Mouse (Mus musculus): ENCODE measurements around the gene Nsd1. TPM values are rescaled to one million over a fixed set of nuclear protein-coding genes. Genes with fewer than 3 reads are reported as not detected.

The Nsd1 gene
- polyA plus RNA-seq, 1 experiment from 2014 or later: 61.7 TPM

DNA sequence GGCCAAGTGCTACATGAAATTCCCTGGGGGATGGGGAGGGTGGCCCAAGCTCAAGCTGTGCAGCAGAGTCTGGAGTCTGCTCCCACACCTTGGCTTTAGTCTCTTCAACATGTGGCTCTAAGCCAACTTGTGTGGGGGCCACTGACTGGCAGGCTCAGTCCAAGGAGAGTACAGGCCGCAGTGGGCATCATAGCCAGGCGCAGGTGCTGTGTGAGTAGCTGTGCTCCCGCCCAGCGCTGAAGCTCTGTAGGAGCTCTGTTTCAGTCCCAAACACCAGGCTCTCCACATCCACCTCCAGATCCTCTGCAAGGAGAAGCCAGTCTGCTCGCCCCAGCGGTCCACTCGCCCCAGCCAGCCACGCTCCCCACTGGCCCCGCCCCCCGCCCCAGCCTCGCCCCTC is 116.0 kb downstream of the Nsd1 start:
- peaks cover 31% of the 10 kb centered on the region for H3K36me3 ChIP-seq
- WGBS: 67% methylated on average over 11 of the region's 11 CpGs
- no peak overlapping the region for H3K4me2 ChIP-seq
- ATAC-seq (ENCODE audit: borderline replicate concordance, extremely low read depth, low FRiP score, low TSS enrichment): no peak
- no peaks in the 10 kb centered on the region for H3K9me3 ChIP-seq
- no peak overlapping the region for H3K27ac ChIP-seq
- H3K4me3 ChIP-seq: no peak overlapping the region
- H3K4me1 ChIP-seq: peaks cover 56% of the 10 kb centered on the region
- no peaks in the 10 kb centered on the region for H3K27me3 ChIP-seq
- no peak overlapping the region for H3K9ac ChIP-seq

DNA sequence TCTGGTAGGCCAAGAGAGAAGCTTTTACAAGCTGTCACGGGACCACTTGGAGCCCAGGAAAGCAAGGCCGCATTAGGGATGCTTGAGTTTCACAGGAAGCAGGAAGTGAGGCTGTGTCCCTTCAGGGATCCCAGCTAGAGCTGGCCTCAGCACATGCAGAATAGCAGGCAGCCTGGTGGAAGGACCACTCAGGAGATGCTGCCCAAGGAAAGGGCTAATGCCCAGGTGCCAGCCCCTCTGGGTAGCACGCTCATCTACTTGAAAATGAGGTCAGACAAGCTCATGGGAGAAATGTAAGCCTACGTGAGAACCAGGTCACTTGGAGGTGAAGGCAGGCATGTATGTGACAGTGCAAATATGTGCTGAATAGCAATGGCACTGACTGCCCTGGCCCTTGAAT is 117.6 kb downstream of the Nsd1 start:
- no peak for ATAC-seq (ENCODE audit: borderline replicate concordance, extremely low read depth, low FRiP score, low TSS enrichment)
- H3K27me3 ChIP-seq: no peaks in the 10 kb centered on the region
- peaks cover 31% of the 10 kb centered on the region for H3K36me3 ChIP-seq
- H3K4me2 ChIP-seq: peak overlapping the region; percentile 91; the same call in 1 of the 2 replicates
- no peak overlapping the region for H3K4me3 ChIP-seq
- WGBS: 44% methylated on average over 4 of the region's 4 CpGs
- peaks cover 55% of the 10 kb centered on the region for H3K4me1 ChIP-seq
- 0 out of 2 replicates have a peak overlapping the region, but pooled peaks have one; percentile 29 for H3K27ac ChIP-seq
- H3K9ac ChIP-seq: no peak overlapping the region
- H3K9me3 ChIP-seq: no peaks in the 10 kb centered on the region

DNA sequence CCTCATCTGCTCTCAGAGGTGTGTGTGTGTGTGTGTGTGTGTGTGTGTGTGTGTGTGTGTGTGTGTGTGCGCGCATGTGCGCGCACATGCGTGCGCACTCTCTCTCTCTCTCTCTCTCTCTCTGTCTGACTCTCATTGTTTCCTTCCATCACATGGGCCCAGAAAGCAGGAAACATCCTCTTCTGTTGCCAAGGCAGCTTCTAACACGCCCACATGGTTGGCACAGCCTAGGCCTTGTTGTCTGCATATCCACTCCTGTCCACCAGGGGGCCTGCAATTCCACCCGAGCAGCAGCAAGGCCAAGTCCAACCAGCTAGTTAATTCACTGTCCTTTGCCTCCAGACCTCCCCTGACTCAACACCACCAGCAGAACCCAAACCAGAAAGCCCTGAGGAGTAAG is 118.1 kb downstream of the Nsd1 start:
- Histone ChIP-seq H3K36me3 (peaks cover 31% of the 10 kb centered on the region), H3K27ac (0 out of 2 replicates have a peak overlapping the region, but pooled peaks have one; percentile 29), H3K27me3 (no peaks in the 10 kb centered on the region), H3K4me3 (peak overlapping the region; percentile 78), H3K4me2 (peak overlapping the region; percentile 91), H3K9ac (no peak overlapping the region), H3K4me1 (peaks cover 53% of the 10 kb centered on the region), H3K9me3 (no peaks in the 10 kb centered on the region)
- no peak for ATAC-seq (ENCODE audit: borderline replicate concordance, extremely low read depth, low FRiP score, low TSS enrichment)
- 47% methylated on average over 8 of the region's 8 CpGs for WGBS

DNA sequence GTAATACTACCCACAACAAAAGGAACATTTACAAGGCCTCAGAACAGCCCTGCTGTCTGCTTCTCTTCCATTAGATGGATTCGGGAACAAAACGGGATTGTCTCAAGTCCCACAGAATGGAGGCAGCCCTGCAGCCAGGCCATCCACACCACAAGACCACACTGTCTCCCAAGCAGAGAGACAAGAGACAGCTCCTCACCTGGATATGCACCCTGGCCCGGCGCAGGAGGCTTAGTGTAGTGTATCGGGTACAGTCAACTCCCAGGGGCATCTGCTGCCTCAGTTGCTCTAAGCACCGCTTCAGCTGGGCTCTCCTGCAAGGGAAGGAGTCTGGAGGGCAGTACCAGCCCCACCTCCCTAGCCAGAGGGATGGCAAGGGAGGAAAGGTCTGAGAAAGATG is 118.6 kb downstream of the Nsd1 start:
- Histone ChIP-seq H3K9me3 (no peaks in the 10 kb centered on the region), H3K4me3 (peak overlapping the region; percentile 78), H3K27me3 (no peaks in the 10 kb centered on the region), H3K4me2 (peak overlapping the region; percentile 91), H3K9ac (peak overlapping the region; percentile 78), H3K4me1 (peaks cover 48% of the 10 kb centered on the region), H3K36me3 (peaks cover 30% of the 10 kb centered on the region), H3K27ac (no peak overlapping the region)
- WGBS: 84% methylated on average over 6 of the region's 6 CpGs
- no peak for ATAC-seq (ENCODE audit: borderline replicate concordance, extremely low read depth, low FRiP score, low TSS enrichment)

DNA sequence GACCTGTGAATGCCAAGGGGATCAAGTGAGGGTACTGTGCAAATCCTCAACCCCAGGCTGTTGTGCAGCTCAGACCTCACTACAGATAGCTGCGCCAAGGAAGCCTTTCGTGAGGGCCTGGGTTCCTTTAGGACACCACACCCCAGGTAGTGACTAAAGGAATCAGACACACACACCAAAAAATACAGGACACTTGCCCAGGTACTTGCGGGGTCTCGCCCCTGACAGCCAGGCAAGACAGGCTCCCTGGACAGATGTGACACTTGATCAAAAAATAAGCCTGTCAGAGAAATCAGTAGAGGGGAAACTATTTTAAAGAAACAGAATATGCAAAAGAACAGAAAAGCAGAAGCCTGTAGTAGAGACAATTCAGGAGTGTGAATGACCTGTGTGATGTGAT is 119.1 kb downstream of the Nsd1 start:
- 83% methylated on average over 4 of the region's 4 CpGs for WGBS
- peaks cover 25% of the 10 kb centered on the region for H3K36me3 ChIP-seq
- no peak for ATAC-seq (ENCODE audit: borderline replicate concordance, extremely low read depth, low FRiP score, low TSS enrichment)
- H3K27ac ChIP-seq: no peak overlapping the region; the same call in 1 of the 2 replicates
- H3K4me2 ChIP-seq: peak overlapping the region; percentile 91
- H3K4me1 ChIP-seq: peaks cover 43% of the 10 kb centered on the region
- peak overlapping the region; percentile 78 for H3K9ac ChIP-seq
- no peaks in the 10 kb centered on the region for H3K9me3 ChIP-seq
- peak overlapping the region; percentile 78 for H3K4me3 ChIP-seq
- H3K27me3 ChIP-seq: no peaks in the 10 kb centered on the region

DNA sequence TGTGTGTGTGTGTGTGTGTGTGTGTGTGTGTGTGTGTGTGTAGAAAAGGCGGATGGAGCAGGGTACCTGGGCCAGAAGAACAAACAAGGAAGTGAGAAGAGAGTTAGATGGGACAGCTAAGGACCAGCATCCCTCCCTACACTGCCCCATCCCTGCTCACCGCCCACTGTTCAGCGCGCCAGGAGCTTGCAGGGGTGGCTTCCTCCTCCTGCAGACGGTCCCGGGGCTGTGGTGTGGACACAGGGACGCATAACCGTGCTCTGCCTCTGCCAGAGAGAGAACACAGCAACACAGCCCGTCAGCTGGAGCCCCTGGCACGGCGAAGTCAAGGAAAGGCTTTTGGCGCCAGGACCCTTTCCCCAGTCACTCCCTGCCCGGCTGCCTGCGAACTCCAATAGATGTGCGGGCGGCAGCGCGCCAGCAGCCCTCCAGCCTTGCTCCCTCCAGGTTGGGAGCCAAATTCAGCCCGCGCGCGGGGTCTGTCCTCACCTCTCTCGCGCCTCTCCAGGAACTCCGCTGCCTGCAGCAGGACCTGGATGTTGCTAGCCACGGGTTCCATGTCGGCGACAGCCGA is 119.6 kb downstream of the Nsd1 start:
- peak overlapping the region; percentile 78 for H3K4me3 ChIP-seq
- H3K36me3 ChIP-seq: peaks cover 19% of the 10 kb centered on the region
- H3K9ac ChIP-seq: peak overlapping the region; percentile 78
- WGBS: under 1% methylated on average over 28 of the region's 29 CpGs
- no peaks in the 10 kb centered on the region for H3K9me3 ChIP-seq
- peak overlapping the region; percentile 91 for H3K4me2 ChIP-seq
- H3K27me3 ChIP-seq: no peaks in the 10 kb centered on the region
- peak overlapping the region; percentile 98 for H3K27ac ChIP-seq
- H3K4me1 ChIP-seq: peaks cover 40% of the 10 kb centered on the region
- peak; percentile 31 for ATAC-seq (ENCODE audit: borderline replicate concordance, extremely low read depth, low FRiP score, low TSS enrichment)

DNA sequence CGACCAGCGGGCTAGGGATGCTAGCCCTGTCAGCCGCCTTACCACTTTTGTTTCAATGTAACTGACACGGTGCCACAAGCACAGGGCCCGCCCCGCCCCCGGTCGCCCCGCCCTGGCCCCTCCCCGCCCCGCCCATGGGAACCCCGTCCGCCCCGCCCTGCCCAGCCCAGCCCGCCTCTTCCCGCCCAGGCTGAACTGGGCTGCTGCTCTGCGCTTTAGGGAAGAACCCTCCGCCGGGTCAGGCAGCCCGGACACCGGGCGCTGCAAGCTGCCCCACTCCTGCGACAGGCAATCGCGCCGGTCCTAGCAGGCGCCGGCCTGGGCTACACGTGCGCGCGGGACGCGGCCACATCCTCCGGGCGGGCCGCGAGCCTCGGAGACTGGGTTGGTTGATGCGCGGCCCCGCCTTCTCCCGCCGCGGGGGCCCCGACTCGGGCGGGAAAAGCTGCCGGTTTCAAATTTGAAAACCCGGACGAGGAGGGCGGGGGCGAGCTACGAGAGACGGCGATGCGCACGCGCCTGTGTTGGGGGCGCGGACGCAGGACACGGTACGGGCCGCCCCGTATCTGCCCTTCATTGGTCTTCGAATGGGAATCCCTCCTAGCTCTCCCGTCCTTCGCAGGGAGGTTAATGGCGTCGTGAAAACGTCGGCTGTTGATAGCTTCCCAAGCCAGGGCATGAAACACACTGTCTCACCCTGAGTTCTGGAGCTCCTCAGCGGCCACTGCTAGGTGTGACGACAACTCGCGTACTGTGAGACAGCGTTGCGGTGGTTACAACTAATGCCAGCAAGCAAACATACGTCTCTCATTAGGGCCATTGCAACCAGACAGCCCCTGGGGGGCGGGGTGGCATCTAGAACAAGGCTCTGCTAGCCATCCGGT is 120.3 kb downstream of the Nsd1 start, which contains the start of gene Mxd3:
TSS of gene Mxd3 (minus strand) at position 141 of the 884 bp plus-strand sequence.
- Histone ChIP-seq H3K27ac (peak within 1 kb of the TSS; percentile 98), H3K9ac (peak within 1 kb of the TSS; percentile 78), H3K27me3 (no peaks in the 10 kb centered on the region), H3K4me3 (peak within 1 kb of the TSS; percentile 78), H3K9me3 (no peaks in the 10 kb centered on the region), H3K4me2 (peak within 1 kb of the TSS; percentile 91), H3K4me1 (peaks cover 40% of the 10 kb centered on the region), H3K36me3 (peaks cover 15% of the 10 kb centered on the region)
- peak; percentile 88 for ATAC-seq (ENCODE audit: borderline replicate concordance, extremely low read depth, low FRiP score, low TSS enrichment)
- under 1% methylated on average over 75 of the region's 82 CpGs for WGBS

DNA sequence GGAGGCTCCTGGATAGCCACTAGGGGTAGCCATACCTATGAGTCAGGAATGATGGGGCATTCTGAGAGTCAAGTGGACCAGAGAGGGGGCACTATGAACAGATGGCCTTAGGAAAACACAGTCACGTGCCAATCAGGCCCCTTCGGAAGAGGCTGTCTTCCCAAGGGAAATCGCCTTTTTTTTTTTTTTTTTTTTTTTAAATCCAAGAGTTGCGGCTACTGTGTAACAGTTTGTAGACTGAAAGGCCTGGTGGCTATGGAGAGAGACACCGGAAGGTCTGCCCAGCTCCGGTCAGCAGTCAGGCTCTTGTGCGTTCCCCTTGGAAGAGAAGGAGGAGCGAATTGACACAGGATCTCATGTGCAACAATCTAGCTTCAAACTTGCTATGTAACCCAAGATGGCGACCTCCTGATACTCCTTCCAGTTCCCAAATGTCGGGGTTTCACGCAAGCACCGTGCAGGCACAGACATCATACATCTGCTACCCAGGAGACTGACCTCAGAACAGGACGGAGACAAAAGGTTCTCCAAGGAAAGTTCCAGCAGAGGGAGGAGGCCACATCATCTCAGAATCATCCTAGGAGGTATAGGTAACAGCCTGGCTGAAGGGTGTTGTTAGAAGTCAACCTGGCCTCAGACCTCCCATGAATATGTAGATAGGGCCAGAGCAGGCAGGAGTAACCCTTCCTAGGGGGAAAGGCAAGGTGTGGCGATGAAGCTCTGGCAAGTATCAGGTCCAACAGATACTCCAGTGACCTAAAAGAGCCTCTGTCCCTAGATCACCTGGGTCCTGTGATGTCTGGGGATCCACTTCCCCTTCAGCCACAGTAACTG is 121.2 kb downstream of the Nsd1 start:
- peak overlapping the region; percentile 78 for H3K4me3 ChIP-seq
- peak overlapping the region; percentile 98 for H3K27ac ChIP-seq
- peak overlapping the region; percentile 78; the same call in 1 of the 2 replicates for H3K9ac ChIP-seq
- peaks cover 7% of the 10 kb centered on the region for H3K36me3 ChIP-seq
- no peaks in the 10 kb centered on the region for H3K9me3 ChIP-seq
- H3K4me2 ChIP-seq: peak overlapping the region; percentile 91
- no peaks in the 10 kb centered on the region for H3K27me3 ChIP-seq
- peaks cover 36% of the 10 kb centered on the region for H3K4me1 ChIP-seq
- 46% methylated on average over 14 of the region's 14 CpGs for WGBS
- ATAC-seq (ENCODE audit: borderline replicate concordance, extremely low read depth, low FRiP score, low TSS enrichment): no peak; the same call in 1 of the 2 replicates

DNA sequence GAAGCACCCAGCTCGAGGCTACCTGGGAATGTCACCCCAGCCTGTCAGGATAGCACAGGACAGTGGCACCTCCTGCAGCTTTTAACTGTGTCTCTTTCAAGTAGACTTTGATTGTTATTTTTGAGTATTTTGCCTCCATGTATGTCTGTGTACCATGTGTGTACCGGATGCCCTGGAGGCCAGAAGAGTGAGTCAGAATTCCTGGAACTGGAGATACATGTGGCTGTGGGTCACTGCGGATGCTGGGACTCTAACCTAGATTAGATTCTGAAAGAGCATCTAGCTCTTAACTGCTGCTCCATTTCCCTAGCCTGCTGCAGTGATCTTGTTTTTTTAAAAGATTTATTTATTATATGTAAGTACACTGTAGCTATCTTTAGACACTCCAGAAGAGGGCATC is 122.7 kb downstream of the Nsd1 start:
- Histone ChIP-seq H3K36me3 (no peaks in the 10 kb centered on the region), H3K27ac (no peak overlapping the region), H3K4me1 (peaks cover 33% of the 10 kb centered on the region), H3K9ac (no peak overlapping the region), H3K4me2 (no peak overlapping the region), H3K4me3 (no peak overlapping the region), H3K27me3 (no peaks in the 10 kb centered on the region), H3K9me3 (no peaks in the 10 kb centered on the region)
- WGBS: 81% methylated on average over 3 of the region's 3 CpGs
- ATAC-seq (ENCODE audit: borderline replicate concordance, extremely low read depth, low FRiP score, low TSS enrichment): no peak

DNA sequence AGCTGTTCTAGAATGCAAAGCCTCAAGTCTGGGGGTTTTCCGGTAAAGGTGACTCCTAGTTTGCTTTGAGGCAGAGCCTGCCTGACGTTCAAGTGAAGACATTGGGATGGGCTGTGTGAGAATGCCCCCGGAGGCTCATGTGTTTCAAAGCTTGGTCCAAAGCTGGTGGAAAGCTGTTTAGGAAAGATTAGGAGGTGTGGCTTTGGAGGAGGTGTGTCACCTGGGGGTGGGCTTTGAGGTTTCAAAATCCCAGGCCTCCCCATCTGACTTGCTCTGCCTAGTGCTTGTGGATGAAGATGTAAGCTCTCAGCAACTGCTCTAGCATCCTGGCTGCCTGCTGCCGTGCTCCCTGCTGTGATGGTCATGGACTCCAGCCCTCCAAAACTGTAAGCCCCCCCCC is 126.1 kb downstream of the Nsd1 start:
- Histone ChIP-seq H3K4me1 (peaks cover 5% of the 10 kb centered on the region), H3K27ac (no peak overlapping the region), H3K4me2 (no peak overlapping the region), H3K27me3 (no peaks in the 10 kb centered on the region), H3K9me3 (no peaks in the 10 kb centered on the region), H3K36me3 (no peaks in the 10 kb centered on the region), H3K4me3 (no peak overlapping the region), H3K9ac (no peak overlapping the region)
- 71% methylated on average over 4 of the region's 4 CpGs for WGBS
- no peak for ATAC-seq (ENCODE audit: borderline replicate concordance, extremely low read depth, low FRiP score, low TSS enrichment)

DNA sequence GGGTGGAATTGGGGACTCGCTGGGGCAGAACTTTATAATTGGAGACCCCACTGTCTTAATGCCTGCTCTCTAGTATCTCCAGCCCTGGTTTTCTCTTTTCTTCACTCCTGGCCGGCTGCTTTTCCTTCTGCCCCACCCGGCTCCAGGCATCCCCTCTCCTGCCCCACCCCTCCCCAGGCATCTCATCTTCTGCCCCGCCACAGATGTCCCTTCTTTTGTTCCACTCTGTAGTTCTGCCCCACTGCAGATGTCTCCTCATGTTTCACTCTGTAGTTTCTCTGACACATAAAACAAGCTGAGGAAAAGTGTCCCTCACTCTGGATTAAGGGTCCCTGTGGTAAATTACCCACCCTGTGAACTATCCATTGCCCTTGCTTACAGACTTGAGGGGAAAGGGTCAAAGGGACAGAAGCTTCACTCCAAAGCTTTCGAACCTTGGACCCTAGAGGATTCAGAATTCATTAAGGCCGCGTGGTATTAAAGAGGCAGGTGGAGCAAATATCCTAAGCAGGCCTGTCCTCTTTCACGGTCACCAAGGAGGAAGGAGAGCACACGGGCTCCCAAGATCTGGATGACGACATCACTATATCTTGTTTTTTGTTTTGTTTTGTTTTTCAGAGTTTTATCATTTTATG is 127.9 kb downstream of the Nsd1 start:
- Histone ChIP-seq H3K4me2 (no peak overlapping the region), H3K9me3 (no peaks in the 10 kb centered on the region), H3K4me1 (no peaks in the 10 kb centered on the region), H3K4me3 (no peak overlapping the region), H3K27me3 (no peaks in the 10 kb centered on the region), H3K27ac (no peak overlapping the region), H3K36me3 (no peaks in the 10 kb centered on the region), H3K9ac (no peak overlapping the region)
- WGBS: 74% methylated on average over 10 of the region's 10 CpGs
- no peak for ATAC-seq (ENCODE audit: borderline replicate concordance, extremely low read depth, low FRiP score, low TSS enrichment)
